In genomic region chr8:70259043-70259442, GRCm38 (mm10) we compare ENCODE assay signal across 18 mouse cellular contexts. TPM values are rescaled to one million over a fixed set of nuclear protein-coding genes. Genes with fewer than 3 reads are reported as not detected.
DNase-seq lines count a peak whose midpoint lies in the region; ATAC-seq lines count a peak whose summit lies in the region.
"Had no signal": no experiment of that assay in that cellular context is flagged by ENCODE, and none has a peak within 500 bp of the region (broad histone marks: within the 10 kb centered on the region; RNA-seq: fewer than 3 reads in every experiment).

No protein-coding gene starts in this region.

- no peak for ATAC-seq in heart, embryonic 14.5 days (ENCODE audit: insufficient number of reproducible peaks, insufficient read depth, low FRiP score, low read depth)
- ATAC-seq in lung, embryonic 16.5 days (ENCODE audit: low read depth): peak; percentile 43; the same call in 1 of the 2 replicates
- peak; percentile 68 for ATAC-seq in liver, embryonic 12.5 days
- ATAC-seq in megakaryocyte-erythroid progenitor cell, adult 5-6 weeks (replicated peaks; ENCODE audit: low FRiP score, low TSS enrichment, poor library complexity, severe bottlenecking): peak; percentile 84
- ATAC-seq: hindbrain, embryonic 16.5 days; intestine, postnatal 0 days had no signal

- H3K27me3 ChIP-seq in heart, embryonic 14.5 days (ENCODE audit: control insufficient read depth, insufficient read depth, low read length): no peaks in the 10 kb centered on the region
- no peaks in the 10 kb centered on the region for H3K27me3 ChIP-seq in lung, embryonic 16.5 days (ENCODE audit: control insufficient read depth, insufficient read depth, low read depth, low read length)
- H3K27me3 ChIP-seq in liver, embryonic 12.5 days (replicated peaks): no peaks in the 10 kb centered on the region
- H3K27me3 ChIP-seq: CH12.LX; forebrain, embryonic 12.5 days; limb, embryonic 12.5 days had no signal

- H3K9ac ChIP-seq in heart, embryonic 14.5 days (ENCODE audit: low read length): no peak overlapping the region
- H3K9ac ChIP-seq in lung, embryonic 16.5 days (ENCODE audit: low read length): no peak overlapping the region
- peak overlapping the region; percentile 2; the same call in 1 of the 2 replicates for H3K9ac ChIP-seq in liver, embryonic 12.5 days
- H3K9ac ChIP-seq: forebrain, embryonic 12.5 days; limb, embryonic 12.5 days had no signal

- H3K9me3 ChIP-seq in heart, embryonic 14.5 days (ENCODE audit: control insufficient read depth, low read length): no peaks in the 10 kb centered on the region
- H3K9me3 ChIP-seq in lung, embryonic 16.5 days (ENCODE audit: control insufficient read depth, low read length): no peaks in the 10 kb centered on the region
- no peaks in the 10 kb centered on the region for H3K9me3 ChIP-seq in liver, embryonic 12.5 days (replicated peaks)
- H3K9me3 ChIP-seq: forebrain, embryonic 12.5 days; limb, embryonic 12.5 days had no signal

- peaks cover 3 to 9% of the 10 kb centered on the region in 2 experiments for H3K4me1 ChIP-seq in heart, embryonic 14.5 days (ENCODE audit: control insufficient read depth in 2 of 2, insufficient read depth in 2 of 2, low read length in 2 of 2)
- no peaks in the 10 kb centered on the region for H3K4me1 ChIP-seq in lung, embryonic 16.5 days (replicated peaks; ENCODE audit: control insufficient read depth, insufficient read depth, low read length)
- peaks cover 33% of the 10 kb centered on the region for H3K4me1 ChIP-seq in liver, embryonic 12.5 days
- H3K4me1 ChIP-seq: forebrain, embryonic 12.5 days; limb, embryonic 12.5 days had no signal

- H3K27ac ChIP-seq in heart, embryonic 14.5 days (replicated peaks in 1 of 2; ENCODE audit: control insufficient read depth in 1 of 2, insufficient read depth in 1 of 2, low read depth in 2 of 2, low read length in 2 of 2): peak overlapping the region; percentile 2 to 67; a peak in 3 of 4 replicates
- no peak overlapping the region for H3K27ac ChIP-seq in lung, embryonic 16.5 days (ENCODE audit: low read length)
- H3K27ac ChIP-seq in liver, embryonic 12.5 days: peak overlapping the region; percentile 34
- H3K27ac ChIP-seq: forebrain, embryonic 12.5 days; limb, embryonic 12.5 days had no signal

- no peak for DNase-seq in heart, postnatal 25 days (ENCODE audit: low spot score)
- no peak for DNase-seq in lung, postnatal 14 days
- DNase-seq in gastrocnemius, postnatal 36 days: no peak
- DNase-seq: adrenal gland, postnatal 25 days; cerebellum, adult 18-20 months; gastrocnemius, postnatal 10 days; right cerebral cortex, postnatal 25 days; thymus, postnatal 14 days had no signal

- no peak overlapping the region for H3K4me3 ChIP-seq in heart, embryonic 14.5 days (ENCODE audit: control insufficient read depth in 1 of 2, insufficient read depth in 1 of 2, low read depth in 1 of 2, low read length in 2 of 2)
- no peak overlapping the region for H3K4me3 ChIP-seq in lung, embryonic 16.5 days (ENCODE audit: low read length)
- H3K4me3 ChIP-seq in liver, embryonic 12.5 days: no peak overlapping the region
- H3K4me3 ChIP-seq: forebrain, embryonic 12.5 days; limb, embryonic 12.5 days had no signal

- H3K4me2 ChIP-seq in heart, embryonic 14.5 days (ENCODE audit: low read length): no peak overlapping the region
- H3K4me2 ChIP-seq in lung, embryonic 16.5 days (ENCODE audit: low read depth, low read length): no peak overlapping the region
- H3K4me2 ChIP-seq in liver, embryonic 12.5 days: no peak overlapping the region
- H3K4me2 ChIP-seq: forebrain, embryonic 12.5 days; limb, embryonic 12.5 days; midbrain, embryonic 11.5 days had no signal

- 10% methylated on average over 2 of the region's 2 CpGs for WGBS in heart, embryonic 14.5 days
- 69% methylated on average over 2 of the region's 2 CpGs for WGBS in lung, embryonic 16.5 days
- WGBS in liver, embryonic 12.5 days (ENCODE audit: insufficient replicate concordance): 36% methylated on average over 2 of the region's 2 CpGs

- intact Hi-C loops in heart, postnatal 25 days (cut with DNase I): no loop called here
- intact Hi-C loops in gastrocnemius, postnatal 36 days (cut with DNase I): no loop called here

- peaks cover 100% of the 10 kb centered on the region for H3K36me3 ChIP-seq in heart, embryonic 14.5 days (ENCODE audit: control insufficient read depth, insufficient read depth, low read length)
- peaks cover 58% of the 10 kb centered on the region for H3K36me3 ChIP-seq in lung, embryonic 16.5 days (ENCODE audit: control insufficient read depth, insufficient read depth, low read length)
- H3K36me3 ChIP-seq in liver, embryonic 12.5 days: peaks cover 100% of the 10 kb centered on the region

RNA-seq across cellular contexts. Expression of gene Homer3, which starts 23.6 kb away (rescaled TPM):
- polyA plus RNA-seq in heart, embryonic 14.5 days (2014; fragmentation: Nextera tagmentation; extraction: Ambion mirVana): 22.2 and 25.0 TPM in 2 replicates
- 10 to 100 TPM; 12.0 to 12.3 TPM for total RNA-seq in heart, postnatal 25 days (2021)
- 60.0 and 66.8 TPM in 2 replicates for polyA plus RNA-seq in lung, embryonic 16.5 days (2015; fragmentation: Nextera tagmentation; extraction: Ambion mirVana)
- 19.6 and 21.4 TPM in 2 replicates for polyA plus RNA-seq in liver, embryonic 12.5 days (2016; fragmentation: Nextera tagmentation; extraction: Ambion mirVana)
- total RNA-seq in megakaryocyte-erythroid progenitor cell, adult 5-6 weeks (2014; fragmentation: Nextera tagmentation): 5.5 and 9.6 TPM in 2 replicates
- 0.56 and 8.0 TPM in 2 replicates for total RNA-seq in megakaryocyte-erythroid progenitor cell, adult 5-6 weeks (2017)
- total RNA-seq in gastrocnemius, postnatal 36 days (2021): 1 to 10 TPM; 3.0 to 4.7 TPM

RNA-seq across cellular contexts. Expression of gene Armc6, which starts 24.8 kb away (rescaled TPM):
- polyA plus RNA-seq in heart, embryonic 14.5 days (2014; fragmentation: Nextera tagmentation; extraction: Ambion mirVana): 12.1 and 16.5 TPM in 2 replicates
- total RNA-seq in heart, postnatal 25 days (2021): 1 to 10 TPM; 7.6 to 8.0 TPM
- polyA plus RNA-seq in lung, embryonic 16.5 days (2015; fragmentation: Nextera tagmentation; extraction: Ambion mirVana): 22.4 and 24.5 TPM in 2 replicates
- 23.9 and 24.8 TPM in 2 replicates for polyA plus RNA-seq in liver, embryonic 12.5 days (2016; fragmentation: Nextera tagmentation; extraction: Ambion mirVana)
- 20.1 and 29.8 TPM in 2 replicates for total RNA-seq in megakaryocyte-erythroid progenitor cell, adult 5-6 weeks (2014; fragmentation: Nextera tagmentation)
- total RNA-seq in megakaryocyte-erythroid progenitor cell, adult 5-6 weeks (2017): 4.4 and 8.7 TPM in 2 replicates
- total RNA-seq in gastrocnemius, postnatal 36 days (2021): 1 to 10 TPM; 6.8 to 7.3 TPM

RNA-seq across cellular contexts. Expression of gene Sugp2, which starts 25.0 kb away (rescaled TPM):
- 23.1 and 29.1 TPM in 2 replicates for polyA plus RNA-seq in heart, embryonic 14.5 days (2014; fragmentation: Nextera tagmentation; extraction: Ambion mirVana)
- total RNA-seq in heart, postnatal 25 days (2021): 10 to 100 TPM; 38.9 to 41.5 TPM
- polyA plus RNA-seq in lung, embryonic 16.5 days (2015; fragmentation: Nextera tagmentation; extraction: Ambion mirVana): 29.9 and 30.9 TPM in 2 replicates
- 24.4 and 24.7 TPM in 2 replicates for polyA plus RNA-seq in liver, embryonic 12.5 days (2016; fragmentation: Nextera tagmentation; extraction: Ambion mirVana)
- total RNA-seq in megakaryocyte-erythroid progenitor cell, adult 5-6 weeks (2014; fragmentation: Nextera tagmentation): 95.2 and 99.2 TPM in 2 replicates
- 32.2 and 67.3 TPM in 2 replicates for total RNA-seq in megakaryocyte-erythroid progenitor cell, adult 5-6 weeks (2017)
- 10 to 100 TPM; 34.8 to 46.2 TPM for total RNA-seq in gastrocnemius, postnatal 36 days (2021)

RNA-seq across cellular contexts. Expression of gene Ddx49, which starts 43.2 kb away (rescaled TPM):
- polyA plus RNA-seq in heart, embryonic 14.5 days (2014; fragmentation: Nextera tagmentation; extraction: Ambion mirVana): 28.9 and 33.7 TPM in 2 replicates
- total RNA-seq in heart, postnatal 25 days (2021): 10 to 100 TPM; 24.7 to 33.8 TPM
- 39.6 and 44.8 TPM in 2 replicates for polyA plus RNA-seq in lung, embryonic 16.5 days (2015; fragmentation: Nextera tagmentation; extraction: Ambion mirVana)
- polyA plus RNA-seq in liver, embryonic 12.5 days (2016; fragmentation: Nextera tagmentation; extraction: Ambion mirVana): 37.0 and 40.0 TPM in 2 replicates
- 50.3 and 54.2 TPM in 2 replicates for total RNA-seq in megakaryocyte-erythroid progenitor cell, adult 5-6 weeks (2014; fragmentation: Nextera tagmentation)
- total RNA-seq in megakaryocyte-erythroid progenitor cell, adult 5-6 weeks (2017): 116 and 154 TPM in 2 replicates
- total RNA-seq in gastrocnemius, postnatal 36 days (2021): 10 to 100 TPM; 28.8 to 33.0 TPM

RNA-seq across cellular contexts. Expression of gene Cope, which starts 43.3 kb away (rescaled TPM):
- 294 and 319 TPM in 2 replicates for polyA plus RNA-seq in heart, embryonic 14.5 days (2014; fragmentation: Nextera tagmentation; extraction: Ambion mirVana)
- total RNA-seq in heart, postnatal 25 days (2021): 100 to 1,000 TPM; 145 to 159 TPM
- 325 and 349 TPM in 2 replicates for polyA plus RNA-seq in lung, embryonic 16.5 days (2015; fragmentation: Nextera tagmentation; extraction: Ambion mirVana)
- polyA plus RNA-seq in liver, embryonic 12.5 days (2016; fragmentation: Nextera tagmentation; extraction: Ambion mirVana): 205 and 212 TPM in 2 replicates
- 127 and 153 TPM in 2 replicates for total RNA-seq in megakaryocyte-erythroid progenitor cell, adult 5-6 weeks (2014; fragmentation: Nextera tagmentation)
- 56.3 and 64.1 TPM in 2 replicates for total RNA-seq in megakaryocyte-erythroid progenitor cell, adult 5-6 weeks (2017)
- total RNA-seq in gastrocnemius, postnatal 36 days (2021): 100 to 1,000 TPM; 115 TPM
